Mouse (Mus musculus): ENCODE results near the gene Xylt2.
"Not testable (repeated sequence)": the region's sequence is repeated elsewhere in the genome, so short reads cannot be mapped to it uniquely, and the experiment has no call there.

Xylt2 gene

GRCm38 (mm10) chr11:94675446-94675845, 1.9 kb downstream of the Xylt2 start:
- DNase-seq: no peak

DNA sequence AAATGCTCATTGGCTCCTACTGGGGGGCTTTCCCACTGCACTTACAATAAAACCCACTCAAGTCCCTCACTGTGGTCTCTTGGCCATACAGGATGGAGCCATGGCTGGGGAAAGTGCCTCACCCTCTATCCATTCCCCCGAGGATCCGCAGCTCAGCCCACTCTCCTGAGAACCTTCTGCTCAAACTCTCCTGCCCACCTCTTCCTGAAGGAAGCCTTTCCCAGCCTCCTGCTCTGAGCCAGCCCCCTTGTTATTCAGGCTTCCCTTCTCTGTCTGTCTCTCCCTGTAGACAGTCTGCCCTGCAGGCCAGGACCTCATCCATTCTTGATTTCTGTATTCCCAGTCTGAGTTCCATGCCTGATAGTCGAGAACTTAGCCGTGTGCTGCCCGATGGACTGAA, 2.3 kb downstream of the Xylt2 start:
- DNase-seq: no peak

DNA sequence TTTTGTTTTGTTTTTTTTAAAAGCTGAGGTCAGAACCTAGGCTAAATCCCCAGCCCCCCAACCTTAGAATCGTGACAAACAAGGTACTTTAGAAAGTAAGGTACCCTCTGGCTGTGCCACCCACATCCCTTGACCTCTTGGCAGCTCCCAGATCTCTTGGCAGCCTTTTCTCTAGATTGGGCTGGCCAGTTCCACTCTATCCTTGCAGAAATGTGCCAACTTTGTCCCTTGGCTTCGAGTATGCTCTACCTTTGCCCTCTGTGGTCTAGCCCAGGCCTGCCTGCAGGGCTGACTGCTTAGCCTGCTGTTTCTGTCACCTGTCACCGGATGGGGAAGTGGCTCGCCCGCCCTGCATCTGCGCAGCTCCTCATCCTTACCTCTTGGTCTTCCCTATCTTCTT, 12.0 kb downstream of the Xylt2 start:
- peak; percentile 67 to 77 for DNase-seq

- no peak for DNase-seq
Observed at GRCm38 (mm10) chr11:94661344-94661743, 16.0 kb downstream of the Xylt2 start.

GRCm38 (mm10) chr11:94653663-94654436, 23.5 kb downstream of the Xylt2 start, which contains the start of the genes Mrpl27 and Eme1:
Mrpl27 (plus strand) TSS chr11:94653767.
Eme1 (minus strand) TSS chr11:94653964.
- DNase-seq: peak; percentile 79 to 85

DNA sequence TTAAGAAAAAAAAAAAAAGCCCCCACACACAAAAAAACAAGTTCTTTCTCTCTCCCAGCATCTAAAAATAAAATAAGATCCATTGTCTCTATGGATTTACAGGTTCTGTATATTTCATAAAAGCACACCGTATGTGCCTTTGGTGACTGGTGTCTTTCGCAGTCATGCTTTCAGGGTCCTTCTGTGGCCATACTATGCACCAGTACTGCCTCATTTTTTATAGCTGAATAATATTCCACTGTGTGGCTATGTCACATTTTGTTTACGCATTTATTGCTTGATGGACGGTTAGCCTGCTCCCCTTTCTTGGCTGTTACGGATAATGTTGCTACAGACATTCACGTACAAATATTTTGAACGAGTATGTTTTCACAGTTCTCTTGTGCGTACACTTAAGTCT, 24.3 kb downstream of the Xylt2 start:
- DNase-seq: no peak

GRCm38 (mm10) chr11:94651241-94651640, 26.1 kb downstream of the Xylt2 start:
- DNase-seq: not testable (repeated sequence)

DNA sequence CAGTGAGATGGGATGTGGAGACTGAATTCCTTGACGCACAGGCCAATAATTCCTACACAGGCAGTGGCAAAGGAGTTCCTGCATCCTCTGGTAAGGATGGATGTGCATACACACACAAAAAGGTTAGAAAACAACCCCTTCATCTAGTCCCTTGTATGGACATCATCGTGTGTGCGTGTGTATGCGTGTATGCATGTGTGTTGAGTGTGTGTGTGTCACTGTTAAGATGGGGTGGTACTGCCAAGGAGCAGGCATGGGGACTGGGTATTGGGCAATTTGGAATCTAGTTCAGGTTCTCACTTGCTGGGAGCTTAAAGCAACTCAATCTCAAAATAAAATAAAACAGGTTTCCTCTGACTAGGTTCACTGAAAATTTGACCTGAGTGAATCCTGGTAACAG, 30.9 kb downstream of the Xylt2 start:
- DNase-seq: no peak

DNA sequence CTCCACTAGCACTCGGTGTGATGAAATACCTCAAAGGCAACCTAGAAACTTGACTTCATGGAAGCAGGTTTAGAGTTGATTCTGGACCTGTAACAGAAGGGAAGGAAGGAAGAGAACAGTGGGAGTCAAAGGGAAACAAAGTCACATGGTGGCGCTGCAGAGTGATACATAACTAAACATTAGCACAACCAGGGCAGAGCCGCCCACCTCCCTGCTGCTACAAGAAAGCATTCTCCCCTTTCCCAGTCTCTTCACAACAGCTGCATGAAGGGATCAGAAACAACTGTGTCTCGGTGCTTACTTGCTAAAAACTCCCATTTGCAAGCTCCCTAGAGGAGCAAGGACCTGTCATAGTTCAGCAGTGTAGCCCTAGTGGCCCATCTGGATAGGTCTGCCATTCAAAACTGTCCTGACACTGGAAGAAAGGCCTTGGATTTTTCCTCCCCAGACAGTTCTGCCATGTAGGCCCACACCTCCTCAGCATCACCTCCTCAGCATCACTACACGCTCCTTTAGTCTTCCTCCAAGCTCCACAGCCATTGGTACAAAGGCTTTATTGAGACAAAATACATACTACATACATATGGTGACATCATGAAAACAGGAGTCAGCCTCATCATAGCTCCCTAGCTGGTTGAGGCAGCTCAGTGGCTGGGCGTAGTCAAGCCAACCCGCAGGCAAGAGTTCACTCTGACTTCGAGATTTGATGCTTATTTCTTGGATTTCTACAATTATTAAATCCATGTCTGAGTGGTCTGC, 32.7 kb downstream of the Xylt2 start:
- DNase-seq: no peak

DNA sequence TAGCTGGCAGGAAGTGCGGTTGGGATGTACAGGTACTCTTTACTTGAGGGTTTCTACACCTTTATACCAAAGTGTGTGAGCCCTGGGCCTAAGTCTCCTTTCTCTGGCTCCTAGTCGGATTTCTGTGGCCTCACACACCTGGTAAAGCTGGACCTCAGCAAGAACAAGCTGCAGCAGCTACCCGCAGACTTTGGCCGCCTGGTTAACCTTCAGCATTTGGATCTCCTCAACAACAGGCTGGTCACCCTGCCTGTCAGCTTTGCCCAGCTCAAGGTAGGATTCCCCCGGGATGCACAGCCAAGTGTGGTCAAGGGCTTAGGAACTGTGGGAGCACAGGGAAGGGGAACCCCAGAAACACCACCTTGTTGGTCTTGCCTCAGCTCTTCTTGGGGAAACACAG, 42.9 kb downstream of the Xylt2 start:
- peak; percentile 69 to 73 for DNase-seq

DNA sequence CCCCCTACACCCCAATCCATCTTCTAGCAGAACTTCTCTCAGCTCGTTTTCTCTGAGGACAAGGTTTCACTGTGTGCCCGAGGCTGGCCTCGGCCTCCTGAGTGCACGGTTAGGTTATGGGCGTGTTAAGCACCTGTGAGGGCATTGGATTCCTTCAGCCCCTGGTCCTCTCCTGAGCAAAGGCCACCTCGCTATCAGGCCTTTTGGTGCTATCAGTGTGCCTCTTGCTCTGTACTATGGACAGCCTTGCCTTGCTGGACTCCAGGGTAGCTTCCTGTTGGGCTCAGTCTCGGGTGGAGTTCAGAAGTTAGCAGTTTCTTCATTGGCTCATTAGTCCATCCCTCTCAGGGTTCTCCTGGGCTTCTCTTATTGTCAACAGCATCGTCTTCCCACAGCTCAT, 44.3 kb downstream of the Xylt2 start:
- DNase-seq: no peak

DNA sequence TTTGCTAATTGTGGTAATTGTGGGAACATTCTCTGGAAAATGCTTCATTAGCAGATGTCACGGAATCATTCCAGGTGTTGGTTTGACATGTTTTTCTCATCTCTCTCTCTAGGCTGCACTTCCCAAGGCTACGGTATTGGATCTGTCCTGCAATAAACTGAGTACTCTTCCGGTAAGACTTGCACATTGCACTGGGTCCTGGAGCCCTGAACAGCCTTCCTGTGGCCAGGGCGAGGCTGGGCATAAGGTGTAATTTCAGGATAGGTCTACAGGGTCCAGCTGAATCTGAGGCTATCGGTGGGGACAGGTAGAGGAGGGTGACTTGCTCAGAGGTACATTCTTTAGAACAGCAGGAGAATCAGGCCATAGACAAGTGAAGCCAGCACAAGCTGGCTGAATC, 45.3 kb downstream of the Xylt2 start:
- DNase-seq: no peak

DNA sequence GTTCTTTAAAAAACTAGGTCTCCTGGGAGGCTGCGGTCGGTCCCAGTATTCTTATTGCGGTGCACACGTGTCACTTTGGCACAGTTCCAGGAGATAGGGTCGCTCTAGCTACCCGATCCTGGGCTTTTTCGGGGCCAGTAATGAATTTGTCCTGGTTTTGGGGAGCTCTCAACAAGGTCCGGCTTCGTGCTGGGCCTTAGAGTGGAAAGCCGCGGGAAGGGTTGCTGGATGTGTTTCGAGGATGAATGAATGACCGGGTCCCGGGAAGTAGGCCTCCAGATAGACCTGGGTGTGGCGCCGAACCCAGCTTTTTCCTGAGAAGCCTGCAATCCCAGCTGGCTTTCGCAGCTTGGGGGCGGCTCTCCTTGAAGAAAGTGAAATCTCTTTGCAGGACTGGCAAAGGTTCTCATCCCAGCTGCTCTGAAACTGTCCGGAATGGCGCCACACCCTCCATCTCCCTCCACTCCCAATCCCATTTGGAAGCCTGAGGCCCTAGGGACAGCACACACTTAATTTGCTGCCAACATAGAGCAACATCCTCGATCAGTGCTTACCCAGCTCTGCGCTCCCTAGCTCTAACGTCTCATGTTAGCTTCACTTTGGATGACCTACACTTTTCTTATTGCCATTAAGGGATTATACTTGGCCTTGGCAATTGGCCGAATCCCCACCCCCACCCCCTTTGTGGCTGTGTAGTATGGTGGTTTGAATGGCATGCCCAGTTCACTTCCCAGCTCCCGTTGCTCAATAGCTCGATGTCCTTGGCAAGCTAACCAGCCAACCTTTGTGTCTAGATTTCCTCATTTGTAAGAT, 46.9 kb downstream of the Xylt2 start:
- DNase-seq: peak in 1 of 2 experiments; percentile 17

DNA sequence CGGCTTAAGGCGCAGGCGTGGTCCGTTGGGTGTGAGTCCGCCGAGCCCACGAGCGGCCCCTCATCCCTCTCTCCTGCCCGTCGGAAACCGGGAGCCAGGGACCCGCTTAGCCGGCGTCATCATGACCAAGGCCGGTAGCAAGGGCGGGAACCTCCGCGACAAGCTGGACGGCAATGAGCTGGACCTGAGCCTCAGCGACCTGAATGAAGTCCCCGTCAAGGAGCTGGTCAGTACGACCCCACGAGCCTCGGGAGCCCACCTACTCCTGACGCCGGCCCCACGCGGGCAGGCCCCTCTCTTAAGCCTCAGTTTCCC, 47.5 kb downstream of the Xylt2 start:
- peak in 1 of 2 experiments; percentile 11 for DNase-seq

- DNase-seq: peak; percentile 88 to 93
Observed at GRCm38 (mm10) chr11:94629199-94629883, 48.0 kb downstream of the Xylt2 start, which contains the start of gene Lrrc59. Lrrc59 (plus strand) TSS chr11:94629767.

GRCm38 (mm10) chr11:94622162-94622561, 55.2 kb downstream of the Xylt2 start:
- DNase-seq: no peak

- DNase-seq: no peak
Observed at GRCm38 (mm10) chr11:94621458-94621852, 55.9 kb downstream of the Xylt2 start.

DNA sequence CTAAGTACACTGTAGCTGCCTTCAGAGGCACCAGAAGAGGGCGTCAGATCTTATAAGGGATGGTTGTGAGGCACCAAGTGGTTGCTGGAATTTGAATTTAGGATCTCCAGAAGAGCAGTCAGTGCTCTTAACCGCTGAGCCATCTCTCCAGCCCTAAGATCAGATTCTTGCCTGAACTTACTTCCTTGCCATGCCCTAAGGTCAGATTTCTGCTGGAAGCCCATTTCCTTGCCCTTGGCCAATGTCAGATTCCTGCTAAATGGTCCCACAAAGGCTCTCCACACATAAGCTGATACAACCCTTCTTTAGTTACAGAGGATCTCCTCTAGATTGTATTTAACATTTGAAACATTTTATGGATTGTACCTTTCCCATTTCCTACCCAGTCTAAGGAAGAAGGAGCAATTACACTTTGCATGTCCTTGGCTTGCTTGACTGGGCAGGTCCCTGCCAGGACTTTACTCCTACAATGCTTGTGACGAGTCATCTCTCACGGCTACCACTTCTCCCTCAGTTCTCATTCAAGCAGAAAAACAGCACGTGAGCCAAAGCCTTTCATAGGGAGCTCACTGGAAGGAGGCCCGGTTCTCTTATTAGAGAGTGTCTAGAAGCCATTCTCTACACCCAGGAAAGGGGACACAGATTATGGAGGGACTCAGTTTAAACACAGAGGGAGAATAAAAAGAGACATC, 56.4 kb downstream of the Xylt2 start:
- peak in 1 of 2 experiments; percentile 29 for DNase-seq

GRCm38 (mm10) chr11:94617646-94618045, 59.7 kb downstream of the Xylt2 start:
- no peak for DNase-seq

DNA sequence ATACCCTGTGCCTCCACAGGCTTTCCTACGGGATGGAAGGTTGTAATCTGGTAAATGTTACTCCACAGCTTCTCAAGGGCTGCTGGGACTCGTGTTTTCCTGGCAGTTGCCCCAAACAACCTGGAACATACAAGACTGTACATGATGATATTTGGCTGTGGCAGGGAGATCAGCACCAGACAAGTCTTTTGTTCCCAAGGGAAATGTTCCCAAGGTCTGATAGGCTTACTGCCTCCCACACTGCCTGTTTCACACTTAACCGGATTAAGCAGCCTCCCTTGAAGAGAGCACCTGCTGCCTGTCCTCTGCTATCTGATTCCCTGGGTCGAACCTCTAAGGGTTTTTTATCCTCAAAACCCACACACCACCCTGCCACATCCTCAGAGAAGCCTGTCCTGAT, 61.8 kb downstream of the Xylt2 start:
- no peak for DNase-seq

DNA sequence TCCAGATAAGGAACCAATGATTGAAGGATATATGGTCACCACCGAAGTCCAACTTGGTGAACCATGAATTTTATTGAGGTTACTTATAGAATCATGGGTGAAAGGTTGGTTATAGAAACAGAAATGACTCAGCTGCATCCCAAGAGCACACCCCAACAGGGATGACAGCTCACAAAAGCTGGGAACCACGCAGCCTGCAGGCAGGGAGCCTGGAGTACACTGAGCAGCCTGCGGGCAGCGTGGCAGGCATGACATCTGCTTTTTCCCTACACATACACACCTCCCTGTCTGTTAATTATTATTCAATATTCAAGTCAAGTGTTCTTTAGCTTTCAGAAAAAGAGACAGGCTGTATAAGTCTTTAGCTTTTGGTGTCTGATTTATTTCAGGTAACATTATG, 62.7 kb downstream of the Xylt2 start:
- DNase-seq: no peak

All from kidney, adult 8-10 months (tissue).